Mouse (Mus musculus): Measurements from ENCODE around the gene Ocm. TPM values are rescaled to one million over a fixed set of nuclear protein-coding genes. Genes with fewer than 3 reads are reported as not detected.

The Ocm gene
- total and polyA plus RNA-seq, 2 experiments from 2014 or later: not detected

- Histone ChIP-seq H3K9me3 (replicated peaks; ENCODE audit: control insufficient read depth, low read length) (no peaks in the 10 kb centered on the region), H3K4me2 (ENCODE audit: low read depth, low read length) (no peak overlapping the region), H3K9ac (replicated peaks; ENCODE audit: low read depth, low read length) (no peak overlapping the region), H3K4me1 (ENCODE audit: control insufficient read depth, insufficient read depth) (peaks cover 6% of the 10 kb centered on the region; the same call in 1 of the 2 replicates), H3K27me3 (ENCODE audit: control insufficient read depth, insufficient read depth, low read length) (no peaks in the 10 kb centered on the region), H3K4me3 (ENCODE audit: low read depth, low read length) (no peak overlapping the region), H3K27ac (ENCODE audit: low read depth) (peak overlapping the region; percentile 70), H3K36me3 (replicated peaks; ENCODE audit: control insufficient read depth, insufficient read depth, low read length) (peaks cover 78% of the 10 kb centered on the region)
- 60% methylated on average over 4 of the region's 4 CpGs for WGBS
- TF ChIP-seq CTCF (IDR thresholded peaks at IDR 0.05; ENCODE audit: low read depth) (no peak), EP300 (IDR thresholded peaks at IDR 0.05; ENCODE audit: low read depth) (no peak)
- peak; percentile 83 for ATAC-seq (ENCODE audit: insufficient read depth, low read depth)
- DNase-seq (ENCODE audit: low spot score): peak; percentile 68
Observed at GRCm38 (mm10) chr5:143989046-143989445, 37.4 kb downstream of the Ocm start.

- ATAC-seq (ENCODE audit: insufficient read depth, low read depth): no peak
- Histone ChIP-seq H3K4me1 (ENCODE audit: control insufficient read depth, insufficient read depth) (no peaks in the 10 kb centered on the region), H3K4me2 (ENCODE audit: low read depth, low read length) (no peak overlapping the region), H3K9me3 (replicated peaks; ENCODE audit: control insufficient read depth, low read length) (no peaks in the 10 kb centered on the region), H3K9ac (replicated peaks; ENCODE audit: low read depth, low read length) (no peak overlapping the region), H3K36me3 (replicated peaks; ENCODE audit: control insufficient read depth, insufficient read depth, low read length) (peaks cover 74% of the 10 kb centered on the region), H3K27me3 (ENCODE audit: control insufficient read depth, insufficient read depth, low read length) (no peaks in the 10 kb centered on the region), H3K27ac (ENCODE audit: low read depth) (no peak overlapping the region), H3K4me3 (ENCODE audit: low read depth, low read length) (no peak overlapping the region)
- WGBS: 89% methylated on average over 3 of the region's 3 CpGs
- TF ChIP-seq CTCF (IDR thresholded peaks at IDR 0.05; ENCODE audit: low read depth) (no peak), EP300 (IDR thresholded peaks at IDR 0.05; ENCODE audit: low read depth) (no peak)
- DNase-seq (ENCODE audit: low spot score): no peak
Observed at GRCm38 (mm10) chr5:143987596-143987995, 38.9 kb downstream of the Ocm start.

- Histone ChIP-seq H3K36me3 (replicated peaks; ENCODE audit: control insufficient read depth, insufficient read depth, low read length) (peaks cover 54% of the 10 kb centered on the region), H3K27me3 (ENCODE audit: control insufficient read depth, insufficient read depth, low read length) (no peaks in the 10 kb centered on the region), H3K4me3 (ENCODE audit: low read depth, low read length) (no peak overlapping the region), H3K9me3 (replicated peaks; ENCODE audit: control insufficient read depth, low read length) (no peaks in the 10 kb centered on the region), H3K27ac (ENCODE audit: low read depth) (no peak overlapping the region), H3K4me2 (ENCODE audit: low read depth, low read length) (no peak overlapping the region), H3K4me1 (ENCODE audit: control insufficient read depth, insufficient read depth) (no peaks in the 10 kb centered on the region), H3K9ac (replicated peaks; ENCODE audit: low read depth, low read length) (no peak overlapping the region)
- WGBS: 69% methylated on average over 7 of the region's 7 CpGs
- ATAC-seq (ENCODE audit: insufficient read depth, low read depth) (no peak), DNase-seq (ENCODE audit: low spot score) (no peak)
- no peak for TF ChIP-seq EP300 (IDR thresholded peaks at IDR 0.05; ENCODE audit: low read depth)
- no peak for TF ChIP-seq CTCF (IDR thresholded peaks at IDR 0.05; ENCODE audit: low read depth)
Observed at GRCm38 (mm10) chr5:143985381-143985780, 41.1 kb downstream of the Ocm start.

- no peaks in the 10 kb centered on the region for H3K27me3 ChIP-seq (ENCODE audit: control insufficient read depth, insufficient read depth, low read length)
- H3K4me1 ChIP-seq (ENCODE audit: control insufficient read depth, insufficient read depth): no peaks in the 10 kb centered on the region
- H3K9me3 ChIP-seq (replicated peaks; ENCODE audit: control insufficient read depth, low read length): no peaks in the 10 kb centered on the region
- no peak for ATAC-seq (ENCODE audit: insufficient read depth, low read depth)
- 58% methylated on average over 2 of the region's 2 CpGs for WGBS
- H3K27ac ChIP-seq (ENCODE audit: low read depth): no peak overlapping the region
- H3K4me2 ChIP-seq (ENCODE audit: low read depth, low read length): no peak overlapping the region
- H3K4me3 ChIP-seq (ENCODE audit: low read depth, low read length): no peak overlapping the region
- peaks cover 31% of the 10 kb centered on the region for H3K36me3 ChIP-seq (replicated peaks; ENCODE audit: control insufficient read depth, insufficient read depth, low read length)
- H3K9ac ChIP-seq (replicated peaks; ENCODE audit: low read depth, low read length): no peak overlapping the region
- DNase-seq (ENCODE audit: low spot score): no peak
- TF ChIP-seq CTCF (IDR thresholded peaks at IDR 0.05; ENCODE audit: low read depth) (no peak), EP300 (IDR thresholded peaks at IDR 0.05; ENCODE audit: low read depth) (no peak)
Observed at GRCm38 (mm10) chr5:143982361-143982760, 44.1 kb downstream of the Ocm start.

- Histone ChIP-seq H3K27ac (ENCODE audit: low read depth) (no peak overlapping the region), H3K9ac (replicated peaks; ENCODE audit: low read depth, low read length) (no peak overlapping the region), H3K4me3 (ENCODE audit: low read depth, low read length) (no peak overlapping the region), H3K9me3 (replicated peaks; ENCODE audit: control insufficient read depth, low read length) (no peaks in the 10 kb centered on the region), H3K4me1 (ENCODE audit: control insufficient read depth, insufficient read depth) (no peaks in the 10 kb centered on the region), H3K27me3 (ENCODE audit: control insufficient read depth, insufficient read depth, low read length) (no peaks in the 10 kb centered on the region), H3K36me3 (replicated peaks; ENCODE audit: control insufficient read depth, insufficient read depth, low read length) (peaks cover 19% of the 10 kb centered on the region), H3K4me2 (ENCODE audit: low read depth, low read length) (no peak overlapping the region)
- TF ChIP-seq EP300 (IDR thresholded peaks at IDR 0.05; ENCODE audit: low read depth) (no peak), CTCF (IDR thresholded peaks at IDR 0.05; ENCODE audit: low read depth) (no peak)
- ATAC-seq (ENCODE audit: insufficient read depth, low read depth) (peak; percentile 41; the same call in 1 of the 2 replicates), DNase-seq (ENCODE audit: low spot score) (no peak)
- 33% methylated on average over 9 of the region's 9 CpGs for WGBS
Observed at GRCm38 (mm10) chr5:143980858-143981257, 45.6 kb downstream of the Ocm start.

- no peak overlapping the region for H3K9ac ChIP-seq (replicated peaks; ENCODE audit: low read depth, low read length)
- no peak overlapping the region for H3K4me3 ChIP-seq (ENCODE audit: low read depth, low read length)
- no peak for DNase-seq (ENCODE audit: low spot score)
- ATAC-seq (ENCODE audit: insufficient read depth, low read depth): no peak
- 57% methylated on average over 16 of the region's 16 CpGs for WGBS
- H3K27me3 ChIP-seq (ENCODE audit: control insufficient read depth, insufficient read depth, low read length): no peaks in the 10 kb centered on the region
- H3K4me1 ChIP-seq (ENCODE audit: control insufficient read depth, insufficient read depth): no peaks in the 10 kb centered on the region
- no peaks in the 10 kb centered on the region for H3K9me3 ChIP-seq (replicated peaks; ENCODE audit: control insufficient read depth, low read length)
- no peaks in the 10 kb centered on the region for H3K36me3 ChIP-seq (replicated peaks; ENCODE audit: control insufficient read depth, insufficient read depth, low read length)
- no peak overlapping the region for H3K4me2 ChIP-seq (ENCODE audit: low read depth, low read length)
- no peak overlapping the region for H3K27ac ChIP-seq (ENCODE audit: low read depth)
- TF ChIP-seq EP300 (IDR thresholded peaks at IDR 0.05; ENCODE audit: low read depth) (no peak), CTCF (IDR thresholded peaks at IDR 0.05; ENCODE audit: low read depth) (no peak)
Observed at GRCm38 (mm10) chr5:143976726-143977431, 49.6 kb downstream of the Ocm start.
